Mouse (Mus musculus) embryonic facial prominence, embryonic 12.5 days (tissue): ENCODE measurements at regions not wholly inside any gene's neighbourhood (a gene's known extent, or its start where the extent isn't known, plus 50 kb on each side); places are given as distances from the start of the nearest gene placed in this dataset.

Experiments
- ATAC-seq: fragments of 200-750 bp; cut with Nextera tagmentation; 2 replicates; pipeline ENCODE4 v1.8.0; 2017; ENCODE audit not compliant: insufficient number of reproducible peaks, insufficient read depth, low FRiP score, low TSS enrichment
- H3K27ac ChIP-seq: fragments of 300-500 bp; sonication (generic); 2 replicates; pipeline ENCODE4 v1.5.1; 2016; ENCODE audit warnings: mild to moderate bottlenecking
- H3K27me3 ChIP-seq: fragments of 300-500 bp; sonication (generic); 2 replicates; pipeline ENCODE4 v1.6.1; 2016; ENCODE audit warnings: mild to moderate bottlenecking, moderate library complexity
- H3K36me3 ChIP-seq: fragments of 300-500 bp; sonication (generic); 2 replicates; pipeline ENCODE4 v1.6.1; 2016; ENCODE audit warnings: mild to moderate bottlenecking
- H3K4me1 ChIP-seq: fragments of 300-500 bp; sonication (generic); 2 replicates; pipeline ENCODE4 v1.6.1; 2016
- H3K4me2 ChIP-seq: fragments of 300-500 bp; sonication (generic); replicated peaks from 2 replicates; pipeline ENCODE4 v1.6.1; 2016; ENCODE audit warnings: mild to moderate bottlenecking, moderate library complexity
- H3K4me3 ChIP-seq: fragments of 300-500 bp; sonication (generic); 2 replicates; pipeline ENCODE4 v1.5.1; 2016; ENCODE audit warnings: mild to moderate bottlenecking
- H3K9ac ChIP-seq: fragments of 300-500 bp; sonication (generic); 2 replicates; pipeline ENCODE4 v1.6.1; 2016; ENCODE audit warnings: mild to moderate bottlenecking, moderate library complexity
- H3K9me3 ChIP-seq: fragments of 300-500 bp; sonication (generic); 2 replicates; pipeline ENCODE4 v1.6.1; 2016; ENCODE audit warnings: mild to moderate bottlenecking, moderate library complexity
- WGBS: fragments of 180-500 bp; shearing (Covaris S2); methylation state at CpG from one replicate; pipeline ENCODE4 v1.1.7; 2016; 5-methylcytosine and 5-hydroxymethylcytosine counted together

GRCm38 (mm10) chr2:108584799-108585198 is 695.7 kb upstream of the Kif18a start:
- no peak overlapping the region for H3K9ac ChIP-seq
- no peak overlapping the region for H3K4me3 ChIP-seq
- H3K4me1 ChIP-seq: no peaks in the 10 kb centered on the region
- H3K36me3 ChIP-seq: no peaks in the 10 kb centered on the region
- H3K27me3 ChIP-seq: no peaks in the 10 kb centered on the region
- ATAC-seq: no peak
- no peak overlapping the region for H3K4me2 ChIP-seq
- H3K9me3 ChIP-seq: no peaks in the 10 kb centered on the region
- no peak overlapping the region for H3K27ac ChIP-seq

- Histone ChIP-seq H3K27ac (no peak overlapping the region), H3K9me3 (no peaks in the 10 kb centered on the region), H3K4me3 (no peak overlapping the region), H3K9ac (no peak overlapping the region), H3K4me2 (no peak overlapping the region), H3K4me1 (no peaks in the 10 kb centered on the region), H3K36me3 (no peaks in the 10 kb centered on the region), H3K27me3 (no peaks in the 10 kb centered on the region)
- ATAC-seq: no peak
- 89% methylated on average over 3 of the region's 3 CpGs for WGBS
Observed at GRCm38 (mm10) chr2:108593555-108593954, 687.0 kb upstream of the Kif18a start.

- H3K27ac ChIP-seq: no peak overlapping the region
- no peaks in the 10 kb centered on the region for H3K27me3 ChIP-seq
- 60% methylated on average over 1 of the region's 1 CpGs for WGBS
- ATAC-seq: no peak
- no peak overlapping the region for H3K4me2 ChIP-seq
- no peaks in the 10 kb centered on the region for H3K36me3 ChIP-seq
- no peak overlapping the region for H3K9ac ChIP-seq
- no peak overlapping the region for H3K4me3 ChIP-seq
- H3K4me1 ChIP-seq: no peaks in the 10 kb centered on the region
- no peaks in the 10 kb centered on the region for H3K9me3 ChIP-seq
Observed at GRCm38 (mm10) chr2:108600346-108600745, 680.2 kb upstream of the Kif18a start.

- no peak overlapping the region for H3K27ac ChIP-seq
- no peaks in the 10 kb centered on the region for H3K4me1 ChIP-seq
- H3K27me3 ChIP-seq: no peaks in the 10 kb centered on the region
- H3K9me3 ChIP-seq: no peaks in the 10 kb centered on the region
- H3K4me2 ChIP-seq: no peak overlapping the region
- H3K36me3 ChIP-seq: no peaks in the 10 kb centered on the region
- no peak overlapping the region for H3K4me3 ChIP-seq
- no peak overlapping the region for H3K9ac ChIP-seq
- ATAC-seq: no peak
Observed at GRCm38 (mm10) chr2:108619580-108619979, 661.0 kb upstream of the Kif18a start.

GRCm38 (mm10) chr2:108622367-108623162 is 658.0 kb upstream of the Kif18a start:
- Histone ChIP-seq H3K27me3 (no peaks in the 10 kb centered on the region), H3K9me3 (no peaks in the 10 kb centered on the region), H3K27ac (no peak overlapping the region), H3K9ac (no peak overlapping the region), H3K4me3 (no peak overlapping the region), H3K4me2 (no peak overlapping the region), H3K36me3 (no peaks in the 10 kb centered on the region), H3K4me1 (no peaks in the 10 kb centered on the region)
- WGBS: 69% methylated on average over 4 of the region's 4 CpGs
- no peak for ATAC-seq

GRCm38 (mm10) chr2:108635644-108636043 is 644.9 kb upstream of the Kif18a start:
- H3K4me1 ChIP-seq: no peaks in the 10 kb centered on the region
- no peaks in the 10 kb centered on the region for H3K9me3 ChIP-seq
- 82% methylated on average over 4 of the region's 4 CpGs for WGBS
- H3K4me3 ChIP-seq: no peak overlapping the region
- H3K9ac ChIP-seq: no peak overlapping the region
- H3K36me3 ChIP-seq: no peaks in the 10 kb centered on the region
- no peak overlapping the region for H3K4me2 ChIP-seq
- no peak overlapping the region for H3K27ac ChIP-seq
- no peak for ATAC-seq
- H3K27me3 ChIP-seq: no peaks in the 10 kb centered on the region

GRCm38 (mm10) chr2:108660697-108661388 is 619.7 kb upstream of the Kif18a start:
- H3K9ac ChIP-seq: no peak overlapping the region
- ATAC-seq: no peak
- no peaks in the 10 kb centered on the region for H3K36me3 ChIP-seq
- WGBS: 70% methylated on average over 4 of the region's 4 CpGs
- no peaks in the 10 kb centered on the region for H3K9me3 ChIP-seq
- H3K27ac ChIP-seq: no peak overlapping the region
- no peak overlapping the region for H3K4me3 ChIP-seq
- H3K27me3 ChIP-seq: no peaks in the 10 kb centered on the region
- no peaks in the 10 kb centered on the region for H3K4me1 ChIP-seq
- H3K4me2 ChIP-seq: no peak overlapping the region

GRCm38 (mm10) chr2:108677777-108678380 is 602.7 kb upstream of the Kif18a start:
- Histone ChIP-seq H3K27me3 (no peaks in the 10 kb centered on the region), H3K36me3 (no peaks in the 10 kb centered on the region), H3K9me3 (no peaks in the 10 kb centered on the region), H3K4me1 (no peaks in the 10 kb centered on the region), H3K4me2 (no peak overlapping the region), H3K9ac (no peak overlapping the region), H3K27ac (no peak overlapping the region), H3K4me3 (no peak overlapping the region)
- 82% methylated on average over 2 of the region's 2 CpGs for WGBS
- ATAC-seq: no peak

GRCm38 (mm10) chr2:108681574-108681973 is 599.0 kb upstream of the Kif18a start:
- no peak overlapping the region for H3K4me2 ChIP-seq
- H3K9ac ChIP-seq: no peak overlapping the region
- H3K36me3 ChIP-seq: no peaks in the 10 kb centered on the region
- no peak overlapping the region for H3K4me3 ChIP-seq
- no peak overlapping the region for H3K27ac ChIP-seq
- H3K27me3 ChIP-seq: no peaks in the 10 kb centered on the region
- no peaks in the 10 kb centered on the region for H3K9me3 ChIP-seq
- WGBS: 88% methylated on average over 3 of the region's 3 CpGs
- H3K4me1 ChIP-seq: no peaks in the 10 kb centered on the region
- no peak for ATAC-seq

GRCm38 (mm10) chr2:108686019-108686743 is 594.4 kb upstream of the Kif18a start:
- Histone ChIP-seq H3K36me3 (no peaks in the 10 kb centered on the region), H3K4me1 (no peaks in the 10 kb centered on the region), H3K9me3 (no peaks in the 10 kb centered on the region), H3K9ac (no peak overlapping the region), H3K4me3 (no peak overlapping the region), H3K4me2 (no peak overlapping the region), H3K27ac (no peak overlapping the region), H3K27me3 (no peaks in the 10 kb centered on the region)
- WGBS: 82% methylated on average over 6 of the region's 6 CpGs
- ATAC-seq: no peak

GRCm38 (mm10) chr2:108690091-108690490 is 590.4 kb upstream of the Kif18a start:
- WGBS: 47% methylated on average over 4 of the region's 4 CpGs
- Histone ChIP-seq H3K4me2 (no peak overlapping the region), H3K27ac (no peak overlapping the region), H3K27me3 (no peaks in the 10 kb centered on the region), H3K4me3 (no peak overlapping the region), H3K9ac (no peak overlapping the region), H3K36me3 (no peaks in the 10 kb centered on the region), H3K9me3 (no peaks in the 10 kb centered on the region), H3K4me1 (no peaks in the 10 kb centered on the region)
- ATAC-seq: no peak
